Mouse (Mus musculus): ENCODE measurements around the gene Pfkfb3.

The Pfkfb3 gene

GRCm38 (mm10) chr2:11429538-11429937 lies 124.3 kb downstream of the Pfkfb3 start:
- peak; percentile 75 for DNase-seq (ENCODE audit: low read depth, low spot score)

- no peak for DNase-seq (ENCODE audit: low read depth, low spot score)
Observed at GRCm38 (mm10) chr2:11428621-11429020, 125.3 kb downstream of the Pfkfb3 start.

GRCm38 (mm10) chr2:11427596-11427995 lies 126.3 kb downstream of the Pfkfb3 start:
- no peak for DNase-seq (ENCODE audit: low read depth, low spot score)

GRCm38 (mm10) chr2:11426379-11426778 lies 127.5 kb downstream of the Pfkfb3 start:
- no peak for DNase-seq (ENCODE audit: low read depth, low spot score)

GRCm38 (mm10) chr2:11425421-11426131 lies 128.3 kb downstream of the Pfkfb3 start:
- DNase-seq (ENCODE audit: low read depth, low spot score), result peak; percentile 9

- no peak for DNase-seq (ENCODE audit: low read depth, low spot score)
Observed at GRCm38 (mm10) chr2:11424252-11424651, 129.6 kb downstream of the Pfkfb3 start.

GRCm38 (mm10) chr2:11423421-11423820 lies 130.5 kb downstream of the Pfkfb3 start:
- no peak for DNase-seq (ENCODE audit: low read depth, low spot score)

GRCm38 (mm10) chr2:11422384-11422783 lies 131.5 kb downstream of the Pfkfb3 start:
- peak; percentile 47 for DNase-seq (ENCODE audit: low read depth, low spot score)

Data from R1 (cell line).